Mouse (Mus musculus): ENCODE measurements around the gene Ywhae.

GRCm38 (mm10) chr11:75736978-75737377, 4.3 kb downstream of the Ywhae start:
- TF ChIP-seq ZC3H11A (IDR thresholded peaks at IDR 0.05; ENCODE audit: borderline replicate concordance, low read depth, low read length) (no peak), CHD2 (IDR thresholded peaks at IDR 0.05; ENCODE audit: low read depth, low read length) (no peak), ZNF384 (IDR thresholded peaks at IDR 0.05; ENCODE audit: low read depth, low read length) (no peak)

Data from ES-E14 (cell line).